Mouse (Mus musculus): ENCODE measurements around the gene Sult4a1. TPM values are rescaled to one million over a fixed set of nuclear protein-coding genes. Genes with fewer than 3 reads are reported as not detected.
"Not testable (repeated sequence)": the region's sequence is repeated elsewhere in the genome, so short reads cannot be mapped to it uniquely, and the experiment has no call there.

Sult4a1 gene
- polyA plus RNA-seq, 1 experiment: 1.7 TPM

- 39% methylated on average over 5 of the region's 5 CpGs for WGBS
- TF ChIP-seq POLR2A (IDR thresholded peaks at IDR 0.05; ENCODE audit: borderline replicate concordance, control insufficient read depth, low read depth, low read length) (no peak), CTCF (IDR thresholded peaks at IDR 0.05; ENCODE audit: control insufficient read depth, insufficient read depth, low read length) (peak; percentile 38)
- no peak overlapping the region for H3K27ac ChIP-seq (ENCODE audit: control insufficient read depth, insufficient read depth, low read depth, low read length, poor library complexity)
- H3K4me3 ChIP-seq (replicated peaks; ENCODE audit: control insufficient read depth, low read depth, low read length): no peak overlapping the region
- no peaks in the 10 kb centered on the region for H3K4me1 ChIP-seq (ENCODE audit: control insufficient read depth, insufficient read depth, low read length)
These were observed 10.2 kb upstream of the Sult4a1 start for GRCm38 (mm10) chr15:84115727-84116126.

GRCm38 (mm10) chr15:84113873-84114272 lies 8.3 kb upstream of the Sult4a1 start:
- TF ChIP-seq POLR2A (IDR thresholded peaks at IDR 0.05; ENCODE audit: borderline replicate concordance, control insufficient read depth, low read depth, low read length): no peak
- no peak for TF ChIP-seq CTCF (IDR thresholded peaks at IDR 0.05; ENCODE audit: control insufficient read depth, insufficient read depth, low read length)
- no peak overlapping the region for H3K4me3 ChIP-seq (replicated peaks; ENCODE audit: control insufficient read depth, low read depth, low read length)
- H3K4me1 ChIP-seq (ENCODE audit: control insufficient read depth, insufficient read depth, low read length): no peaks in the 10 kb centered on the region
- H3K27ac ChIP-seq (ENCODE audit: control insufficient read depth, insufficient read depth, low read depth, low read length, poor library complexity): no peak overlapping the region
- 63% methylated on average over 6 of the region's 6 CpGs for WGBS

- TF ChIP-seq CTCF (IDR thresholded peaks at IDR 0.05; ENCODE audit: control insufficient read depth, insufficient read depth, low read length) (no peak), POLR2A (IDR thresholded peaks at IDR 0.05; ENCODE audit: borderline replicate concordance, control insufficient read depth, low read depth, low read length) (no peak)
- Histone ChIP-seq H3K27ac (ENCODE audit: control insufficient read depth, insufficient read depth, low read depth, low read length, poor library complexity) (no peak overlapping the region), H3K4me1 (ENCODE audit: control insufficient read depth, insufficient read depth, low read length) (no peaks in the 10 kb centered on the region), H3K4me3 (replicated peaks; ENCODE audit: control insufficient read depth, low read depth, low read length) (no peak overlapping the region)
- 5% methylated on average over 13 of the region's 13 CpGs for whole genome bisulfite sequencing
These were observed 3.3 kb upstream of the Sult4a1 start for GRCm38 (mm10) chr15:84108899-84109298.

- H3K27ac ChIP-seq (ENCODE audit: control insufficient read depth, insufficient read depth, low read depth, low read length, poor library complexity): no peak overlapping the region
- TF ChIP-seq POLR2A (IDR thresholded peaks at IDR 0.05; ENCODE audit: borderline replicate concordance, control insufficient read depth, low read depth, low read length) (no peak), CTCF (IDR thresholded peaks at IDR 0.05; ENCODE audit: control insufficient read depth, insufficient read depth, low read length) (no peak)
- H3K4me3 ChIP-seq (replicated peaks; ENCODE audit: control insufficient read depth, low read depth, low read length): no peak overlapping the region
- WGBS: 16% methylated on average over 12 of the region's 12 CpGs
- no peaks in the 10 kb centered on the region for H3K4me1 ChIP-seq (ENCODE audit: control insufficient read depth, insufficient read depth, low read length)
These were observed 458 bp upstream of the Sult4a1 start for GRCm38 (mm10) chr15:84105924-84106500.

GRCm38 (mm10) chr15:84104626-84105025 lies 928 bp downstream of the Sult4a1 start:
- TF ChIP-seq POLR2A (IDR thresholded peaks at IDR 0.05; ENCODE audit: borderline replicate concordance, control insufficient read depth, low read depth, low read length): no peak
- TF ChIP-seq CTCF (IDR thresholded peaks at IDR 0.05; ENCODE audit: control insufficient read depth, insufficient read depth, low read length): no peak
- no peak overlapping the region for H3K4me3 ChIP-seq (replicated peaks; ENCODE audit: control insufficient read depth, low read depth, low read length)
- H3K27ac ChIP-seq (ENCODE audit: control insufficient read depth, insufficient read depth, low read depth, low read length, poor library complexity): no peak overlapping the region
- no peaks in the 10 kb centered on the region for H3K4me1 ChIP-seq (ENCODE audit: control insufficient read depth, insufficient read depth, low read length)
- 66% methylated on average over 7 of the region's 7 CpGs for WGBS

- not testable (repeated sequence) for H3K4me3 ChIP-seq (replicated peaks; ENCODE audit: control insufficient read depth, low read depth, low read length); H3K4me1 ChIP-seq (ENCODE audit: control insufficient read depth, insufficient read depth, low read length)
- 78% methylated on average over 15 of the region's 15 CpGs for WGBS
These were observed 8.0 kb downstream of the Sult4a1 start for GRCm38 (mm10) chr15:84097536-84097935.

GRCm38 (mm10) chr15:84096051-84096450 lies 9.5 kb downstream of the Sult4a1 start:
- 76% methylated on average over 8 of the region's 8 CpGs for WGBS
- Histone ChIP-seq H3K27ac (ENCODE audit: control insufficient read depth, insufficient read depth, low read depth, low read length, poor library complexity) (no peak overlapping the region), H3K4me1 (ENCODE audit: control insufficient read depth, insufficient read depth, low read length) (no peaks in the 10 kb centered on the region), H3K4me3 (replicated peaks; ENCODE audit: control insufficient read depth, low read depth, low read length) (no peak overlapping the region)
- TF ChIP-seq CTCF (IDR thresholded peaks at IDR 0.05; ENCODE audit: control insufficient read depth, insufficient read depth, low read length): no peak
- TF ChIP-seq POLR2A (IDR thresholded peaks at IDR 0.05; ENCODE audit: borderline replicate concordance, control insufficient read depth, low read depth, low read length): no peak

More at GRCm38 (mm10) chr15:84097536-84097935, 8.0 kb downstream of the Sult4a1 start:
- not testable (repeated sequence) for H3K27ac ChIP-seq (ENCODE audit: control insufficient read depth, insufficient read depth, low read depth, low read length, poor library complexity)

GRCm38 (mm10) chr15:84094921-84095320 lies 10.6 kb downstream of the Sult4a1 start:
- TF ChIP-seq CTCF (IDR thresholded peaks at IDR 0.05; ENCODE audit: control insufficient read depth, insufficient read depth, low read length) (no peak), POLR2A (IDR thresholded peaks at IDR 0.05; ENCODE audit: borderline replicate concordance, control insufficient read depth, low read depth, low read length) (no peak)
- no peaks in the 10 kb centered on the region for H3K4me1 ChIP-seq (ENCODE audit: control insufficient read depth, insufficient read depth, low read length)
- no peak overlapping the region for H3K4me3 ChIP-seq (replicated peaks; ENCODE audit: control insufficient read depth, low read depth, low read length)
- WGBS: 49% methylated on average over 7 of the region's 7 CpGs
- H3K27ac ChIP-seq (ENCODE audit: control insufficient read depth, insufficient read depth, low read depth, low read length, poor library complexity): no peak overlapping the region

GRCm38 (mm10) chr15:84086775-84087174 lies 18.8 kb downstream of the Sult4a1 start:
- TF ChIP-seq POLR2A (IDR thresholded peaks at IDR 0.05; ENCODE audit: borderline replicate concordance, control insufficient read depth, low read depth, low read length) (no peak), CTCF (IDR thresholded peaks at IDR 0.05; ENCODE audit: control insufficient read depth, insufficient read depth, low read length) (no peak)
- no peaks in the 10 kb centered on the region for H3K4me1 ChIP-seq (ENCODE audit: control insufficient read depth, insufficient read depth, low read length)
- 46% methylated on average over 9 of the region's 9 CpGs for whole genome bisulfite sequencing
- no peak overlapping the region for H3K4me3 ChIP-seq (replicated peaks; ENCODE audit: control insufficient read depth, low read depth, low read length)
- H3K27ac ChIP-seq (ENCODE audit: control insufficient read depth, insufficient read depth, low read depth, low read length, poor library complexity): no peak overlapping the region

Data from bone marrow, adult 2 months (tissue).